In genomic region chr9:71617363-71617762, GRCm38 (mm10) we compare ENCODE assay signal across 9 mouse cellular contexts. TPM values are rescaled to one million over a fixed set of nuclear protein-coding genes. Genes with fewer than 3 reads are reported as not detected.
DNase-seq lines count a peak whose midpoint lies in the region; ATAC-seq and TF ChIP-seq lines count a peak whose summit lies in the region.
"Had no signal": no experiment of that assay in that cellular context is flagged by ENCODE, and none has a peak within 500 bp of the region (broad histone marks: within the 10 kb centered on the region; RNA-seq: fewer than 3 reads in every experiment).

No protein-coding gene starts in this region.

- ATAC-seq in limb, embryonic 11.5 days (ENCODE audit: insufficient number of reproducible peaks, low FRiP score, low TSS enrichment, low read depth) = no peak

- DNase-seq in cerebellum, adult 2 months = no peak
- DNase-seq in cerebellum, adult 9-11 months = no peak
- no peak for DNase-seq in left cerebral cortex, adult 2 months (ENCODE audit: extremely low spot score in 1 of 2, low spot score in 2 of 2)
- no peak for DNase-seq in left cerebral cortex, adult 8-10 months (ENCODE audit: low spot score in 2 of 2)
- peak; percentile 65 for DNase-seq in R1 (ENCODE audit: low read depth, low spot score)
- DNase-seq in limb, embryonic 11.5 days (ENCODE audit: low spot score) = peak; percentile 74
- DNase-seq in splenic B cell, adult 2 months (ENCODE audit: low read depth, low spot score) = peak; percentile 73
- DNase-seq in layer of hippocampus, adult 9-11 months = no peak

- H3K27ac ChIP-seq in cerebellum, adult 2 months (ENCODE audit: insufficient read depth, low read length) = no peak overlapping the region
- H3K27ac ChIP-seq in left cerebral cortex, adult 2 months = no peak overlapping the region
- H3K27ac ChIP-seq in limb, embryonic 11.5 days (replicated peaks; ENCODE audit: low read depth, low read length) = no peak overlapping the region
- H3K27ac ChIP-seq: macrophage had no signal

- no peak overlapping the region for H3K4me3 ChIP-seq in cerebellum, adult 2 months (replicated peaks; ENCODE audit: insufficient read depth, low read depth, low read length)
- H3K4me3 ChIP-seq in left cerebral cortex, adult 2 months = no peak overlapping the region
- no peak overlapping the region for H3K4me3 ChIP-seq in limb, embryonic 11.5 days (ENCODE audit: low read depth, low read length)

- H3K4me1 ChIP-seq in cerebellum, adult 2 months (ENCODE audit: control insufficient read depth, insufficient read depth, low read length) = no peaks in the 10 kb centered on the region
- H3K4me1 ChIP-seq in limb, embryonic 11.5 days (ENCODE audit: control insufficient read depth, insufficient read depth, low read length) = no peaks in the 10 kb centered on the region

- no peak overlapping the region for H3K9ac ChIP-seq in limb, embryonic 11.5 days (ENCODE audit: low read length)

- whole genome bisulfite sequencing in cerebellum, adult 2 months = 59% methylated on average over 8 of the region's 8 CpGs
- WGBS in limb, embryonic 11.5 days = 53% methylated on average over 8 of the region's 8 CpGs

- peak; percentile 46; the same call in 1 of the 2 replicates for TF ChIP-seq CTCF in cerebellum, adult 2 months (IDR thresholded peaks at IDR 0.05; ENCODE audit: borderline replicate concordance, insufficient read depth, low read depth, low read length)
- peak; percentile 68 for TF ChIP-seq CTCF in left cerebral cortex, adult 2 months (IDR thresholded peaks at IDR 0.05)

- no peaks in the 10 kb centered on the region for H3K27me3 ChIP-seq in cerebellum, adult 2 months (ENCODE audit: control insufficient read depth, insufficient read depth, low read length)
- no peaks in the 10 kb centered on the region for H3K27me3 ChIP-seq in limb, embryonic 11.5 days (ENCODE audit: control insufficient read depth, insufficient read depth, low read length)
- no peaks in the 10 kb centered on the region for H3K27me3 ChIP-seq in splenic B cell, adult 2 months (ENCODE audit: control insufficient read depth, insufficient read depth, low read length, poor library complexity, severe bottlenecking)

- intact Hi-C loops in left cerebral cortex, adult 2 months (cut with DNase I) = no loop called here

- H3K36me3 ChIP-seq in limb, embryonic 11.5 days (ENCODE audit: control insufficient read depth, insufficient read depth, low read length) = no peaks in the 10 kb centered on the region
- H3K36me3 ChIP-seq in splenic B cell, adult 2 months (ENCODE audit: control insufficient read depth, insufficient read depth, low read length, poor library complexity, severe bottlenecking) = no peaks in the 10 kb centered on the region

- no peak for TF ChIP-seq POLR2A in cerebellum, adult 2 months (IDR thresholded peaks at IDR 0.05; ENCODE audit: borderline replicate concordance, insufficient read depth, low read length)

- H3K9me3 ChIP-seq in limb, embryonic 11.5 days (ENCODE audit: control insufficient read depth, low read length) = no peaks in the 10 kb centered on the region

- no peak overlapping the region for H3K4me2 ChIP-seq in limb, embryonic 11.5 days (ENCODE audit: low read depth, severe bottlenecking)

RNA-seq across cellular contexts. Expression of gene Myzap, which starts 25.2 kb away (rescaled TPM):
- 0.92 and 0.98 TPM in 2 replicates for polyA plus RNA-seq in cerebellum, adult 2 months (2012; rRNA removed)
- total RNA-seq in left cerebral cortex, adult 2 months (2021) = 1 to 10 TPM; 1.8 to 1.9 TPM
- 1 to 10 TPM; 1.4 to 2.0 (median 1.4) TPM for total RNA-seq in left cerebral cortex, adult 8-10 months (2022)
- 6.6 and 8.0 TPM in 2 replicates for polyA plus RNA-seq in limb, embryonic 11.5 days (2014; fragmentation: Nextera tagmentation; extraction: Ambion mirVana)
- polyA plus RNA-seq: macrophage had no signal

Comparison
In these comparisons a context has a peak if more than half of its experiments do, and no peak if none do; other contexts are left out.
1. DNase-seq: peak in R1 (single experiment), limb, embryonic 11.5 days (single experiment) and splenic B cell, adult 2 months (single experiment); none in cerebellum, adult 2 months (0 of 2), cerebellum, adult 9-11 months (single experiment), left cerebral cortex, adult 2 months (0 of 2), left cerebral cortex, adult 8-10 months (0 of 2) and layer of hippocampus, adult 9-11 months (single experiment).